Mouse (Mus musculus): ENCODE results near the gene Fbxo4. TPM values are rescaled to one million over a fixed set of nuclear protein-coding genes. Genes with fewer than 3 reads are reported as not detected.

The Fbxo4 gene
- polyA plus RNA-seq (2015; fragmentation: Nextera tagmentation; extraction: Ambion mirVana): 11.7 and 12.5 TPM in 2 replicates

DNA sequence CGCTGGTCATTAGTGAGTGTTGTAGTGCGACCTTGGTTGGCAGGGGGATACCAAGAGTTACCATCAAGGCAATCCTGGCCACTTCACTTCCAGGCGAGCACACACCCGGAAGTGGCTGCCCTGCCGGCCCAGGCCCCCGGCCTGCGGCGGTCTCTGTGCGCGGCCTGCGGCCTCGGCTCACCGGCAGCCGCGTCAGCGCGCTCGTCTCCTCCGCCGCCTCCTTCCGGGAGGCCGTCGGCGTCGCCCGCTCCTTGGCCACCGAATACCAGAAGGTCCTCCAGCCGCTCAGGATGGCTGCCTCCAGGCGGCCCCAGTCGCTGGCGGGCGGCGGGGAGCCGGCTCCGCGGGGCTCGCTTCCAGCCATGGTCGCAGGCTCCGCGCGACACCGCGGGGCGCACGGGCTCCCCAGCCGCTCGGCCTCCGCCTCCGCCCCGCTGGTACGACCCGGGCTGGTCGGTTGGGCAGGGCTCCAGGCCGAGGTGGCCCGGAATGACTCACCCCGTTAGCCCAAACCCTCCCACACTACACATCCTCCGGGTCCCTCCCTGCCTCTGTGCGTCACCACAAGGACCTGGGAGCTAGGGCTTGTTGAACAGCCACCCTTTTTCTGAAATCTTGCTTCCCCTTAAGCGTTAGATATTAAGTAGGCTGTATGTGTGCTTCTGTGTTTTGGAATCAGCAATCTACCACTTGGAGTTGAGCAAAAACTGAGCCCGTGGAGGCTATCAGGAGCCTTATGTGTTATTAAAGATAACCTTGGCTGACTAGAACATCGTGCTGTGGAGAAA lies at the start of gene Fbxo4:
Gene Fbxo4 (minus strand): TSS at position 513 of the 788 bp plus-strand sequence.
- Histone ChIP-seq H3K4me2 (peak within 1 kb of the TSS; percentile 77), H3K9me3 (replicated peaks) (no peaks in the 10 kb centered on the region), H3K4me3 (peak within 1 kb of the TSS; percentile 84), H3K4me1 (replicated peaks) (peaks cover 4% of the 10 kb centered on the region; the same call in 1 of the 2 replicates), H3K36me3 (peaks cover 16% of the 10 kb centered on the region), H3K27ac (peak within 1 kb of the TSS; percentile 99), H3K27me3 (no peaks in the 10 kb centered on the region), H3K9ac (peak within 1 kb of the TSS; percentile 94)
- WGBS: under 1% methylated on average over 58 of the region's 61 CpGs
- ATAC-seq (replicated peaks; ENCODE audit: insufficient number of reproducible peaks, insufficient read depth, low FRiP score, low read depth): peak; percentile 97

DNA sequence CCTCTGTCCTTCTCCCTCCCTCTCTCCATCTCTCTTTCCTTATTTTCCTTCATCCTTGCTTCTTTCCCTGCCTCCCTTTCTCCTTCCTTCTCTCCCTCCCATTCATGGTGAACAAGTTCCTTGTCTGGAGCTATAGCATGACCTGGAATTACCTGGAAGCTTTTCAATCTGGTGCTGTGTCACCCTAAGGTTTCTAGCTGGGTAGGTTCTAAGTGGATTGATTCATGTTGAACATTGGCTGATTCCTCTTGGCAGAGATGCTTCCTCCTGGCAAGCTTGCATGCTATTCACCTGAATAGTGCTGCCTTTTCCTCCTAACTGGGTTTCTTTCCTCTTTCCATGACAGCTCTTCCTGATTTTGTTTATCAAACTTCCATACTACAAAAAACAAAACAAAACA lies 49.6 kb upstream of the Fbxo4 start:
- Histone ChIP-seq H3K4me1 (replicated peaks) (peaks cover 35% of the 10 kb centered on the region), H3K27me3 (no peaks in the 10 kb centered on the region), H3K4me3 (no peak overlapping the region), H3K9ac (no peak overlapping the region), H3K9me3 (replicated peaks) (no peaks in the 10 kb centered on the region), H3K27ac (peak overlapping the region; percentile 99; the same call in 1 of the 2 replicates), H3K36me3 (no peaks in the 10 kb centered on the region), H3K4me2 (no peak overlapping the region)
- no peak for ATAC-seq (replicated peaks; ENCODE audit: insufficient number of reproducible peaks, insufficient read depth, low FRiP score, low read depth)

GRCm38 (mm10) chr15:4028411-4028700 lies 49.0 kb upstream of the Fbxo4 start:
- Histone ChIP-seq H3K4me1 (replicated peaks) (peaks cover 30% of the 10 kb centered on the region), H3K9ac (peak overlapping the region; percentile 90; the same call in 1 of the 2 replicates), H3K9me3 (replicated peaks) (no peaks in the 10 kb centered on the region), H3K4me3 (no peak overlapping the region), H3K4me2 (peak overlapping the region; percentile 80), H3K27ac (peak overlapping the region; percentile 99), H3K36me3 (no peaks in the 10 kb centered on the region), H3K27me3 (no peaks in the 10 kb centered on the region)
- WGBS: 77% methylated on average over 6 of the region's 6 CpGs
- ATAC-seq (replicated peaks; ENCODE audit: insufficient number of reproducible peaks, insufficient read depth, low FRiP score, low read depth): no peak

- peak overlapping the region; percentile 80 for H3K4me2 ChIP-seq
- H3K9ac ChIP-seq: peak overlapping the region; percentile 90
- H3K4me3 ChIP-seq: peak overlapping the region; percentile 81
- H3K4me1 ChIP-seq (replicated peaks): peaks cover 26% of the 10 kb centered on the region
- no peaks in the 10 kb centered on the region for H3K36me3 ChIP-seq
- H3K27ac ChIP-seq: peak overlapping the region; percentile 99
- WGBS: 6% methylated on average over 6 of the region's 6 CpGs
- ATAC-seq (replicated peaks; ENCODE audit: insufficient number of reproducible peaks, insufficient read depth, low FRiP score, low read depth): no peak
- no peaks in the 10 kb centered on the region for H3K9me3 ChIP-seq (replicated peaks)
- no peaks in the 10 kb centered on the region for H3K27me3 ChIP-seq
These were observed 48.5 kb upstream of the Fbxo4 start for GRCm38 (mm10) chr15:4027671-4028410.

DNA sequence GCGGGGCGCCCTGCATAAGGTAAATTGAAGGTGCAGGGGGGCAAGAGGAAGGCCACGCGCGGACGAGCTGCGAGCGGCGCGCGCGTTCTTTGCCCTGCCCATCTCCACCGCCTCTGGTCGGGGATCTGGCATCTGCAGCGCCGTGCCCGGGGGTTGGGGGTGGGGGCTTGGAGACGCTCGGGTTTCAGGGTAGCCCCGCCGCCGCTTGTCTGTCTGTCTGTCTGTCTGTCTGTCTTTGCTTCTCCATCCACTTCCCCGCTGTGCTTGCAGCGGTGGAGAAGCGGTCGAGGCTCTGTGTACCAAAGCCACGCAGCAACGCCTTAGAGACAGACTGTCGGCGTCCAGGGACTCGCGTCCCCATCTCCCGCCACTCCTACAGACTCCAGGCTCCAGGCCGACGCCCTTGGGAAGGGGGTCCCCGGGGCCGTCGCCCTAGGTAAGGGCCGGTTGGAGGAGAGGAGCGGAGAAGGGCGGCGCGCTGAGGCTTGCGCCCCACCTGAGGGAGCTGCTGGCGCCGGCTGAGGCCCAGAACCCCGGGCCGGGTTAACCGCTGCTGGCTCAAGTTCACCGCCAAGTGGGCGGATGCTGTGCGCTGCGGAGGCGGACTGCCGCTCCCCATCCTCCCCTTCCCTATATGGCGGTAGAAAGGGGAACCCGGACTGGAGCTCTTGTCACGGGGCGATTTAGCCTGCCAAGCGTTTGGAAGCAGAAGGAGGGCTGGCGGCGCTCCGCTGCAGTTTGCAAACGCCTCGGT lies 47.6 kb upstream of the Fbxo4 start:
- peak overlapping the region; percentile 81 for H3K4me3 ChIP-seq
- H3K27ac ChIP-seq: peak overlapping the region; percentile 99
- H3K36me3 ChIP-seq: no peaks in the 10 kb centered on the region
- peak overlapping the region; percentile 90 for H3K9ac ChIP-seq
- peak overlapping the region; percentile 80 for H3K4me2 ChIP-seq
- H3K4me1 ChIP-seq (replicated peaks): peaks cover 21% of the 10 kb centered on the region
- H3K9me3 ChIP-seq (replicated peaks): no peaks in the 10 kb centered on the region
- H3K27me3 ChIP-seq: no peaks in the 10 kb centered on the region
- under 1% methylated on average over 64 of the region's 65 CpGs for WGBS
- ATAC-seq (replicated peaks; ENCODE audit: insufficient number of reproducible peaks, insufficient read depth, low FRiP score, low read depth): peak; percentile 83

DNA sequence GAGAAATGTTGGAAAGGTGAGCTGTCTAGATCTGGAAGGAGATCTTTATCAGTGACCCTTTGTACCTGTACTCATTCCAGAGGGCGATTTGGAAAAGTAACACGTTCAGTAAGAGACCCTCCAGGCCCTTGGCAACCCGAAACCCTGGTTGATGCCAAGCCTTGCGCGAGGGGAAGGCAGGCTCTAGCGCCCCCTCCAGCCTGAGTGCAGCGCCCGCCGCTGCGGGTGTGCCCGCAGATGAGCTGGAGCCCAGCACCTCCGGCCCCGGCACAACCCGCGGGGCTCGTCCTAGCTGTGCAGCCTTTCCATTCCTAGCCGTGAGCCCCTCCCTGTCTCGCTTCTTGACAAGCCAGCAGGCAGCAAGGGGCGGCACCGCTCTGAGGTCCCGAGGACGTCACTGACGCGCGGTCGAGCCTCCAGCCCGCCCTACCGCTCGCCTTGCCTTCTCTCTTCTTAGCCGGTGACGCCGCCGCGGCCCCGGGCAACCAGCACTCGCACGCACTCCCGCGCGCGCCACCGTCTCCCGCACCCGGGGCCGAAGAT lies 46.9 kb upstream of the Fbxo4 start, which contains the start of gene Oxct1:
Gene Oxct1 (plus strand): TSS at position 153 of the 543 bp plus-strand sequence.
- H3K27ac ChIP-seq: peak within 1 kb of the TSS; percentile 99
- peak within 1 kb of the TSS; percentile 81 for H3K4me3 ChIP-seq
- H3K9ac ChIP-seq: peak within 1 kb of the TSS; percentile 90
- H3K36me3 ChIP-seq: no peaks in the 10 kb centered on the region
- peak within 1 kb of the TSS; percentile 80 for H3K4me2 ChIP-seq
- WGBS: under 1% methylated on average over 45 of the region's 45 CpGs
- ATAC-seq (replicated peaks; ENCODE audit: insufficient number of reproducible peaks, insufficient read depth, low FRiP score, low read depth): peak; percentile 91
- peaks cover 21% of the 10 kb centered on the region for H3K4me1 ChIP-seq (replicated peaks)
- H3K27me3 ChIP-seq: no peaks in the 10 kb centered on the region
- H3K9me3 ChIP-seq (replicated peaks): no peaks in the 10 kb centered on the region

- Histone ChIP-seq H3K4me1 (replicated peaks) (peaks cover 21% of the 10 kb centered on the region), H3K9ac (peak overlapping the region; percentile 90; the same call in 1 of the 2 replicates), H3K4me2 (peak overlapping the region; percentile 80), H3K9me3 (replicated peaks) (no peaks in the 10 kb centered on the region), H3K36me3 (no peaks in the 10 kb centered on the region), H3K27me3 (no peaks in the 10 kb centered on the region), H3K4me3 (peak overlapping the region; percentile 81), H3K27ac (peak overlapping the region; percentile 99)
- ATAC-seq (replicated peaks; ENCODE audit: insufficient number of reproducible peaks, insufficient read depth, low FRiP score, low read depth): no peak
- WGBS: 43% methylated on average over 11 of the region's 11 CpGs
These were observed 46.1 kb upstream of the Fbxo4 start for GRCm38 (mm10) chr15:4025508-4025904.

- peaks cover 21% of the 10 kb centered on the region for H3K4me1 ChIP-seq (replicated peaks)
- no peaks in the 10 kb centered on the region for H3K9me3 ChIP-seq (replicated peaks)
- peak overlapping the region; percentile 99 for H3K27ac ChIP-seq
- WGBS: 76% methylated on average over 13 of the region's 13 CpGs
- no peak for ATAC-seq (replicated peaks; ENCODE audit: insufficient number of reproducible peaks, insufficient read depth, low FRiP score, low read depth)
- no peak overlapping the region for H3K9ac ChIP-seq
- H3K36me3 ChIP-seq: no peaks in the 10 kb centered on the region
- no peak overlapping the region for H3K4me3 ChIP-seq
- no peaks in the 10 kb centered on the region for H3K27me3 ChIP-seq
- 0 out of 2 replicates have a peak overlapping the region, but pooled peaks have one; percentile 80 for H3K4me2 ChIP-seq
These were observed 45.5 kb upstream of the Fbxo4 start for GRCm38 (mm10) chr15:4024726-4025507.

GRCm38 (mm10) chr15:4023747-4024146 lies 44.4 kb upstream of the Fbxo4 start:
- Histone ChIP-seq H3K27ac (no peak overlapping the region), H3K4me1 (replicated peaks) (peaks cover 21% of the 10 kb centered on the region), H3K9ac (no peak overlapping the region), H3K4me2 (no peak overlapping the region), H3K36me3 (no peaks in the 10 kb centered on the region), H3K27me3 (no peaks in the 10 kb centered on the region), H3K4me3 (no peak overlapping the region), H3K9me3 (replicated peaks) (no peaks in the 10 kb centered on the region)
- no peak for ATAC-seq (replicated peaks; ENCODE audit: insufficient number of reproducible peaks, insufficient read depth, low FRiP score, low read depth)
- whole genome bisulfite sequencing: 77% methylated on average over 2 of the region's 2 CpGs

GRCm38 (mm10) chr15:4020711-4021110 lies 41.3 kb upstream of the Fbxo4 start:
- Histone ChIP-seq H3K27me3 (no peaks in the 10 kb centered on the region), H3K9ac (no peak overlapping the region), H3K9me3 (replicated peaks) (no peaks in the 10 kb centered on the region), H3K4me3 (no peak overlapping the region), H3K36me3 (no peaks in the 10 kb centered on the region), H3K4me1 (replicated peaks) (peaks cover 6% of the 10 kb centered on the region; the same call in 1 of the 2 replicates), H3K27ac (0 out of 2 replicates have a peak overlapping the region, but pooled peaks have one; percentile 37), H3K4me2 (no peak overlapping the region)
- no peak for ATAC-seq (replicated peaks; ENCODE audit: insufficient number of reproducible peaks, insufficient read depth, low FRiP score, low read depth)
- whole genome bisulfite sequencing: 21% methylated on average over 4 of the region's 4 CpGs

Data from heart, embryonic 15.5 days (tissue).